Mouse (Mus musculus) heart, adult 9 months (tissue): Measurements from ENCODE around the gene Sipa1l1.
"Not testable (repeated sequence)": the region's sequence is repeated elsewhere in the genome, so short reads cannot be mapped to it uniquely, and the experiment has no call there.

Experiments used
- DNase-seq, 2 experiments: peaks; one replicate each; pipeline ENCODE4 v3.0.0; 2022; ENCODE audit warnings: low spot score in 2 of 2

The Sipa1l1 gene

DNA sequence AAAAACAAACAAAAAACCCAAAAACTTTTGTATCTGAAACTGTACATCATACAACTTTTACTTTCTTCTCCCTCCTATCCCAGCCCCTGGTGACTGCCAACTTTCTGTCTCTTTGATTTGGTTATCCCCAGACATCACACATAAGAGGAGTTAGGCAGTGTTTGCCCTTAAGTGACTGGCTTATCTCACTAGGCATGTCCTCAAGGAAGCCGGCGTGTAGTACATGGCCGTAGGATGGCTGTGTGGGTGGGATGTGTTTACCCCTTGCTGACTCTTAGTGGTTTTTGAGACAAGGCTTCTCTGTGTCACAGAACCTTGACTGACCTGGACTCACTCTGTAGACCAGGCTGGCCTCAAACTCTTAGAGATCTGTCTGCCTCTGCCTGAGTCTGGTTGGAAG lies 6.6 kb downstream of the Sipa1l1 start:
- no peak for DNase-seq

DNA sequence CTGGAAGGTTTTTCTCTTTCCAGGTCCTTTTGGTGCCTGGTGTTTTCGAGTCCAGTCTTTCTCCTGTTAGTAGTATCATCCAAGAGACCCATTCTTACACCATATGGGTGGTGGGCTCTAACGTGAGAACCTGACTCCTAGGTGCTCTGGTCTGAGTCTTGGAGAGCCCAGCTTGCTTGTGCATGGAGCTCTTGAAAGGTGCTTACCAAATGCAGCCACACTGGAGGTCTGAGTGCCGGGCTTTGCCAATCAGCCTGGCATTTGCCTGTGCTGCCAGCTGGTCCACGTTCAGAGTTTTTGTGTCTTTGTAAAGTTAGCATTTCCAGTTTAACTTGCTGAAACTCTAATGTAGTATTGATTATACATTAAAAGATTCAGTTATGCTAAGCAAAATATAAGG lies 9.5 kb downstream of the Sipa1l1 start:
- DNase-seq = no peak

DNA sequence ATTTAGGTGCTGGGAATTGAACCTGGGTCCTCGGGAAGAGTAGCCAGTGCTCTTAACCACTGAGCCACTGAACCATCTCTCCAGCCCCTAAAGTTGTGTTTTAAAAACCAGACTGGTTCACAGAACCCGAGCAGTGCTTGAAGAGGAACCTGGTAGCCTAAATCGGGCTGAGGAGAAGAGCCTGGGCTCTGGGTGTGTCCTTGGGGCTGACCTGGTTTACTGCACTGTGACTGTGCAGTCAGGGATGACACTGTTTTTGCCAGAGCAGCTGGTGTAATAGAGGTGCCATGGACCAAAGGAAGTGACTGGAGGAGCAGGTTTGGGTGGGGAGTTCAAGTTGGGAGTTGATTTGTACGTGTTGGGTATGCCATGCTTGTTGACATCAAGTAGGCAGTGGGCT lies 10.5 kb downstream of the Sipa1l1 start:
- DNase-seq = no peak

DNA sequence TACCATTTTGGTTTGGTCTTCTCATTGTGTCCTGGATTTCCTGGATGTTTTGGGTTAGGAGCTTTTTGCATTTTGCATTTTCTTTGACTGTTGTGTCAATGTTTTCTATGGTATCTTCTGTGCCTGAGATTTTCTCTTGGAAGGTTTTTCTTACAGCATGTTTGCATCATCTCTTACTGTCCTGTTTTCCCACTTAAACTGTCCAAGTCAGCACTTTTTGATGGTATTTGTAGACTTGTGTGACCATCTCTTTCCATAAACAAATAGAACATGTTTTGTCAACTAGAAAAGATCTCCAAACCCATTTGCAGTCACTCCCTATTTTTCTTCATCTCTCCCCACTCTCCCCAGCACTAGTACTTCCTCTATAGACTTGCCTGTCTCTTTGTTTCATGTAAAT lies 17.0 kb downstream of the Sipa1l1 start:
- not testable (repeated sequence) for DNase-seq

DNA sequence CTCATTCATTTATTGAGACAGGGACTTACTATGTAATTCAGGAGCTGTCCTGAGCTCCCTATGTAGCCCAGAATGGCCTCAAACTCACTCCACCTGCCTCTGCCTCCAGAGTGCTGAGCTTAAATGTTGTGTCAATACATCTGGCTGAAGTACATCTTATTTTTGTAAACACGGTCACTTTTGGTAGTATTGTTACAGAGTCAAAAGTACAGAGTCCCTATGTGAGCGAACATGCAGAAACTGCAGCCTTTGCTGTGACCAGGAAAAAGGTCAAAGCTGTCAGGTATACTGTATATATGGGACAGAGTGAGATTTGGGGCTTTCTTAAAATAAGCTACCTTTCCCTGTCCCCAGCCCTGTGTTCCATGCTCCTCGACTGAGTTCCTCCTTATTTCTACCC lies 17.6 kb downstream of the Sipa1l1 start:
- no peak for DNase-seq

DNA sequence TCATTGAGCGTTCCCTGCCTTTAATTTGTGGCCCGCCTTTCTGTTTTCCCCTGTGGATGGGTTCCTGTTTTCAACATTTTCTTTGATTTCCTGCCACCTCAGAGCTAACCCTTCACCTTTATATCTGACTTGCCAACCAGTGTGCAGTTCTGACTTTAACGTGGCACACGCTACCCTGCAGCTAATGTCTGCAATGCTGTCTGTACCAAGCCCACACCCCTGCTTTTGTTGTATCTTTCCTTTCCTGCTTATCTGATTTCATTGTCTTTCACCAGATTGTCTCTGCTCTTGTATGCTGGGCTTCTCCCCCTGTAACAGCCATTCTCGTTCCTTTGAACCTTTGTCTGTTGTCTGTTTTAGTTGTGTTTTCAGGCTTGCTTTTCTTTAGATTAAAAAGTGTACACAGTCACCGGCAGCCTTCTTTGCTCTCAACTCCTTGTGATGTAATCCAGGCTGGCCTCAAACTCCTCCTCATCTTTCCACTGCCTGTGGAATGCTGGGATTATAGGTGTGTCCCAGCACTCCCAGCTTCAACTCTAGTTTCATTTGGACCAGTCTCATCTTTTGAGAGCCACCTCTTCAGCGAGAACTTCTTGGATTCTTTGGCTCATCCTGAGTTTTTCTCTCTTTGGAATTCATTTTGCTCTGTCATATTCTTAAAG lies 18.2 kb downstream of the Sipa1l1 start:
- DNase-seq = no peak

DNA sequence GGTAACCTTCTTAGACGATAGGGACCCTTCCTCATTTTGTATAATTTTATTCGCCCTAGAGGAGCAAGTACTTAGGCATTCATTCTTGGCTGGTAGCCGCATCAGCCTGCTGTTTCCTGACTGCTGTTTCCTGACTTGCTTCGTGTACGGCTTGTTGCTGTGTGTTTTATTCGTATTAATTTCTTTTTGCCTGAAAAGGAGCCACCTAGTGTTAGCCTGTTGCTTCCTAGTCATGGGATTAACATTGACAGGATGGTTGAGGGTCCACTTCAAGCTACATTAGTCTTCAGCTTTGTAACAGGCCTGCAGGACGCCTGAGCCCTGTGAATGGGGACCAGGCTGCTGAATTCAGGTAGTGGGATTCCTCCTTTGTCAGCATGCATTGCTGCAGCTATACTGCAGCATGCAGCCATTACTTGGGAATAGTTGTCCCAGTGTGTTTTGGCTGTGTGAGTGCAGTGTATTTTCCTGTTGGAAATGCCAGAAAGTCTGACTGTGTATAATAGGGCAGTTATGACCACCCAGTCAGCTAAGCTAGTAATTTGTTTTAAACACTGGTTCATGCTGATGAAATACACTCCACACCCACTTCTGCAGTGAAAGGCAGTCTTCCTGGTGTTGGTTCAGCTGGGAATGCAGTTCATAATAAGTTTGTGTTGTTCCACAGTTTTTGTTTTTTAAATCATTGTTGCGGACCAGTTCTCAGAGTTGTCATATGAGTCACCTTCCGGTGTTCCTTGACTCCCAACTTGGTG lies 19.4 kb downstream of the Sipa1l1 start:
- DNase-seq = no peak

DNA sequence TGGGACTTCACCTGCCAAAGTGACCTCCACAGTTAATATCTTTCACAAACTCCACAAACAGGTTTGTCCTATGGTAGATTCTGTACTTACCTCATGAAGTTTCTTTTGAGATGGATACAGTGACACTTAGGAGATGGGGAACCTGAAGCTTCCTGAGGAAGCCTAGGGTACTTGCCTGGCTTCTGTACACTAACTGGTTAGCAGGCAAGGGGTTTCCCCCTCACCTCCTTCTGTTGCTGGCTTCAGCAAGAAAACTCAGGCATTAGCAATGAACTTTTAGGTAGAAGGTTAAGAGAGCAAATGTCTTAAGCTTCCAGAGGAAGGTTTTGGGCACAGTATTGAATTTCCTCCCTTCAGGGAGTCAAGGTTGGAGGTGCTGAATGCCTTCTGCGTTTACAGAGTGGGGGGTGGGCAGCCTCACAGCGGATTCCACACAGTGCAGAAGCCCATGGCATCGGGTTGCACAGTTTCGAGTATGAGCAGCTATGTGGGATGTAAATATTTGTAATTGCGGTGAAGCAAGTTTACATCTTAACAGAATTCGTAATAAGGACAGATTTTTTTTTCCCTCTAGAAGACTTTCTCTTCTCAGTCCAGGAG lies 20.1 kb downstream of the Sipa1l1 start:
- DNase-seq = no peak

DNA sequence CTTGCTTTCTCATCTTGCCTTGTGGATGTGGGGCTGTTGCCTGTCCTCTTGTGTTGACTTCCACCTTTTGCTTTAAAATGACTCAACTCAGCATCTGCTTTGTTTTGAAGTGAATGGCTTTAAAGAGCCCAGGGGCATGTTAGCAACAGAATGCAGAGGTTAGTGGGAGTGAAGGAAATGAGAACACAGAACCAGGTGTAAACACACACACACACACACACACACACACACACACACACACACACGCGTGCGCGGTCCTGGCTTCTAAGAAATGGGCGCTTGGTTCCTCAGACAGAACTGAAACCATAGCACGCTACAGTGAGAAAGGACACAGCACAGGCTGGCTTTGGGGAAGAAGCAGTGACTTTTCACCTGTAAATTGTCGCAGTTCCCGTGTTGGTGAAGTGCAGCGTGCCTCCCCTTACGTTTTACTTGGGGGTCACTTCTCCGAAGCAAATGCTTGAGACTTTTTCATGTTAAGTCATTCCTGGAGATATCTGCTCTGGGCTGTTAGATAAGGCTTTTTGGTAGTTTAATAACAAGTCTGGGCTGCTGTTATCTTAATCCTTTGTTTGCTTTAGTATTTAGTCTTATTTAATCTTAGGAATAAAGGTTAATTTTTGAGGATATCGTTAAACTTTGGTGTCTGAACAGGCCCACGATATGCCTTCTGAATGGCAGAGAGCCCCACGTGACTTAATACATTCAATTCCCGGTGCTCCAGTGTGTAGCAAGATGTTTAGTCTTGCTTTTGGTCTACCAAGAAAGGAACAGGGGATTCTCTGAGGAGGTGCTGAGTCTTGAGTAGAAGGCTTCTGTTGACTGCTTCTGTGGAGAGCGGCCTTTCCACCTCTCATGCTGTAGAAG lies 20.8 kb downstream of the Sipa1l1 start:
- DNase-seq = no peak

DNA sequence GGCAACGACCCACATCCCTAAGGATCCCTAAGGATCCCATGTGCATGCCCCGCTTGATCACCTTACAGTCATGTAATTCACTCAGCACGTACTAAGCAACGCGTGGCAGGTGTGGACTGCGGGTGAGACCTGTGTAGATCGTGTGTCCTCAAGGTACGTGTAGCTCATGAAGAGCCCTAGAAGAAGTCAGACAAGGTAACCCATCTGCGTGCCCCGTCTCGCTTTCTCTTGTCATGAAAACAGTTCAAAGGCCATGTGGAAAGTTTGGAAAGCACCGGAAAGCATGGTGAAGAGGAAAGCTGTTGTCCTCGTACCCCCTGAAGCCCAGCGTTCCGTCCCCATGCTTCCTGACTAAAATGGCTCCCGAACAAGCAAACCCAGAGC lies 21.5 kb downstream of the Sipa1l1 start:
- no peak for DNase-seq

DNA sequence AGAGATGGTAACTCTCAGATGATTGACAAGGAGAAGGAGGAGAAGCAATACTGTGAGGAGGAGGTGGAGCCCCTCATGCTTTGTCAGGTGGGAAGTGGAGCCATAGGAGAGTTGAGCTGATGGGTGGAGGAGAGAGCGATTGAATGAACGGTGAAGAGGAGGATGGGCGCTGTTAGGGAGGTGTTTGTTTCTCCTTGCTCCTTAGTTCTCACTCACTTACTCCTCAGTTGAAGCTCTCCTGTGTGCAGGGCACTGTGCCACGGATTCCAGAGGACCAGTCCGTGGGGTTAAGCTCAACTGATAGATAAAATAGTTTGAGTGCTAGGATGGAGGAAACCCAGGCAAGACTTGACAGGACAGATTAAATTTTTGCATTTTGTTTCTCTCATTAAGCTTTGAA lies 22.6 kb downstream of the Sipa1l1 start:
- no peak for DNase-seq

DNA sequence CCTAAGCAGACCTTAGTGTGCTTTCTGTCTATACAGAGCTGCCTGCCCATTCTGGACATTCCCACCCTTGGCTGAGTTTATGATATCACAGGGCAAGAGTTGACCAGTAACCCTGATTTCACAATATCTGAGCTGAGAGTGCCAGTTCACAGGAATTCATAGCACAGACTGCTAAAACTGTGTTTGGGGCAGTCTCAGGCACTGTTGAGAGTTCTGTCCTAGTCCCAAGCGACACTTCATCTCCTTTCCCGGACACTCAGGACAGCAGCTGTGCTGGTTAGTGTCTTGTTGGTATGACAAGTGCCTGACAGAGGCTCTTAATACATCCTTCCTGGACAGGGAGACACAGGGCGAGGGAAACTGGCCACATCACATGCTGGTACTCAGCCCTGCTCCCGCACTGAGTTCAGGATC lies 23.5 kb downstream of the Sipa1l1 start:
- DNase-seq = no peak

DNA sequence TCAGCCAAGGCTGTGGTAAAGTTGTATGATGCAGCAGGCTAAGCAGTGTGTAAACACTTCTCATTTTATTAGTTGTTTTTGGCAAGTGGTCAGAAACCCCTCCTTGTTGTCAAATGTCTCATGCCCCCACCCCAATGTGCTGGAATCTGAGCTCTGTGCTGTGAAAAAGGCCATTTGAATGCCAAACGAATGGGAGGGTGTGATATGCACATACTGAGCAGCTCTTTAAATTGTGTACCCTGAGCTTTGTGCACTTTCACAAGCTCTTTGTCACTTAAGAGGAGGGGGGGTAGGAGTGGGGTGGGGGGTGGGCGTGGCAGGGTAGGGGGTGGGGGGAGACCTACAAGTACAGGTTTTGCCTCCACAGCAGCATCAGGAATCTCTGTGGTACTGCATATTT lies 24.4 kb downstream of the Sipa1l1 start:
- no peak for DNase-seq

DNA sequence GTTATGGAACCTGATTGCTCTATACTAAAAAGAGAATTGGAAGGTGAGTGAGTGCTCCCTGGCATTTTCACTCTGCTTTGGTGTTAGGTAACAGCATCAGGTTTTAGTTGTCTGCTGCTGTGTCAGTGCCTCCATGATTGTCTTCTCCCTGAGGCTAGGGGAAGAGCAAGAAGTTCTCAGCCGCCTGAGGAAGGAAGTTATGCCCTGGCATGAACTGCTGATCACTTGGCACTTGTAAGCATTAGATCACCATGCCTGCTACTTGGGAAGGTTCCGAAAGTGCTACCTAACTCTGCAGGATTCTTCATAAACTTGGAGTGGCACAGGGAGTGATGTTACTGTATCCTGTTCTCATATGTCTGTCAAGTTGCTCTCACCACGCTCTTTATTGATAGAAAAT lies 25.8 kb downstream of the Sipa1l1 start:
- DNase-seq = no peak

DNA sequence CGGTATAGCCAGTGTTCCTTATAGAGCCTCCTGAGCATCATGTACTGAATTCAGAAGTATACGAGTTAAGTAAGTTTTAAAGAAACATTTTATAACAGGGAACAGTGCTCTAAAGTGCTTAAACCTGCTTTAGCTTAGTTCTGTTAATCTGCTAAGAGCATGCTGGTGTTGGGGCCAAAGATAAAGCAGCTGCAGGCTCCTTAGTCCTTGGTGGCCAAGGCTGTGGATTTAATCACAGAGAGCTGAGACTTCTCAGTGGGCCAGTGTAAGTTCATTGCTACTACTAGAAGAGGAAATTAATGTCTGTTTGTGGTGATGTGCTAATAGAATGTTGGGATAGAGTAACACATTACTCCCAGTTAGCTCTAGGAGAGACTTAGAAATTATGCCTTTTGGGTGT lies 27.1 kb downstream of the Sipa1l1 start:
- DNase-seq = no peak

DNA sequence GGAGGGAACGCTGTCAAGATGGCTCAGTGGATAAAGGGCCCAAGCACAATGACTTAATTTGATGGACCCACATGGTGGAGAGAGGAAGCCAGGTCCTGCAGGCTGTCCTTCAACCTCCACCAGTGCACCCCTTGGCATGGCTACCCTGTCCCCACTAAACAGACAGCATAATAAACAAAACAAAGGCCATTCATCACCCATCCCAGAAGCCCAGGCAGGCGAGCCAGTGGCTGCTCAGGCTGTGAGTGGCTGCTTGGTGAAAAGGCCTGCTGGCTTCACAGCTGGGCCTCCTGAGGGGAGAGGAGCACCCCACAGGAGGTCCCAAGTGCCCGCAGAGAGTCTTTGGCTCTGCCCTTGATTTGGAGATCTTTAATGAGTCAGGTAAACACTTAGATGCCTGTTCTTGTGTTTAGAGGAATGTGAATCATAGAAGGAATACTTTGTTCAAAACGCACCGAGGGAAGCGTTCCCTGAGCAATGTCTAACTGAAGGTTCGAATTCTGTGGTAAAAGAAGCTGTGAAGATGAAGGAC lies 27.6 kb downstream of the Sipa1l1 start:
- DNase-seq = no peak

DNA sequence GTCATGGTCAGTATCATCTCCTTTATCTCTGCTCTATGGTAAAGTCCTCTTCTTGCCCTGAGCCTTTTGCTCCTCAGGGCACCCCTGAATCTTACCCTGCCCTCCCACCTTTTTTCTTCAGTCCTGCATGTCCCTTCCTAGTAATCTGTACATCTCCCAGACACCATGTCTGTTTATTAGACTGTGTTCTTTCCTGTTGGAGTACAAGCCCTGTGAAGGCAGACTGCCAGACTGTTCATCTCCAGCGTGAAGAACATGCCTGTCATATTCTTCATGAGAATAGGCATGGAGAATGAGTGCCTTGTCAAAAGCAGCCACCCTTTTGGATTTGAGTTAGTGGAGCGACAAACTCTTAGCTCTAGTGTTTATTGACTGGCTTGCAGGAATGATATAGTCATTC lies 28.1 kb downstream of the Sipa1l1 start:
- no peak for DNase-seq

DNA sequence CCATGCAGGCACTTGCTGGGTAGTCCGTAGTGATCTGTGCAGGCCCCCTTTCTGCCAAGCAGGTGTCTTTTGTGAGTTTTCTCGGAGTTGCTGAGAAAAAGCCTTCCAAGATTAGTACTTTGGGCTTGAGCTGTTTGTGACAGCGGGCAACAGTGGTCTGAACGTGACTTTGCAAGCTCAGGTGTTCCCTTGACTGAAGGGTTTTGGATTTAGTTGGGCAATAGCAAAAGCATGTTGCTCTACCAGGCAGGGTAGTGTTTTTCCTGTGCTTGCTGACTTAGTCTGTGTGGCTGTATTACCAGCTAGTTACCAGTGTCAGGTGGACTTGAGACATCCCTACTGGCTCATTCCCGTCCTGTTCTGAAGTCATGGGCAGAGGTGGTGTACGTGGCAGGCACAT lies 30.2 kb downstream of the Sipa1l1 start:
- DNase-seq = no peak

DNA sequence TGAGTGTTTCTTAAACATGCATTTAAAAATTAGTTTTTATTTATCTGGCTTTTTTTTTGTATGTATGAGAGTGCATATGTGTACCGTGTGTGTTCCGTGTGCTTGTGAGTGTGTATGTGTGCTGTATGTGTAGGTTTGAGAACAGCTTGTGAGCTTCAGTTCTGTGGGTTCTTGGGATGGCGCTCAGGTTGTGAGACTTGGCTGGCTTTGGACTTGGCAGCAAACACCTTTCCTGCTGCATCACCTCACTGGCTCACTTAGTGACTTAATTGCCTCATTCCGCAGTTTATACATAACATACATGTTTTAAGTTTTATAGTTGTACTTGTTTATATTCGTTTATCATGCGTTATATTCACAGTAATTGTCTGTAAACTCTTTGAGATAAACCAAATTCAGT lies 35.0 kb downstream of the Sipa1l1 start:
- no peak for DNase-seq

DNA sequence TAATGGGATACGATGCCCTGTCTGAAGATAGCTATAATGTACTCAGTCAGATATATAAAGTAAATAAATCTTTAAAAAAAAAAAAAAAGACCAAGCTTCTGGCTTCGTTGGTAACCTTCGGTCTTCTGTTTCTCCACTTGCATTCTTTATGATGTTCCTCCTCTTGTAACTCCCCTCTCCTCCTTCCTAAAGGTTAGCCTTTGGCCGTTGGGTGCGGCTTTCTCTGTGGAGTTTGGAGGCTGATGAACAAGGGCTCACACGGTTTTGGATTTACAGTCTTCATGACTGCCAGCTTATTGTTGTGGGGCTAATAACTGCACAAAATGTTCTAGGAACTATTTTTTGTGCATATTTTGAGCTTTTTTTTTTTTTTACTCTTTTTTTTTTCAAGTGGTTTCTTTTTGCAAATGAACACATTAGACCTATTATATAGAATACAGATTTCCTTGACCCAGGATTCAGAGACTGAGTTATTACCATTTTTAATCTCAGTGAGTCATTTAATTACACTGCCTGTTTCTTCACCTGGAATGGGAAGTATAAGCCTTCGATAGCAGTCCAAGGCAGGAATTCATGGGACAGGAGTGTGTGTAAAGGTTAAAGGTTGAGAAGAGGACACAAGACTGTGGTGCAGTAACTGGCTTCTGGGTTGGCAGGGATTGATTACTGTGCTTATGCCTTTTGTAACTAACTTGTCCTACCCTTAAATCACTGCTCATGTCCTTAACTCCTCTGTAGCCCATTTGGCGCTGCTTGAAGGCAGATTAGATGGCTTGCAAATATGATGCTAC lies 37.9 kb downstream of the Sipa1l1 start:
- DNase-seq = no peak

DNA sequence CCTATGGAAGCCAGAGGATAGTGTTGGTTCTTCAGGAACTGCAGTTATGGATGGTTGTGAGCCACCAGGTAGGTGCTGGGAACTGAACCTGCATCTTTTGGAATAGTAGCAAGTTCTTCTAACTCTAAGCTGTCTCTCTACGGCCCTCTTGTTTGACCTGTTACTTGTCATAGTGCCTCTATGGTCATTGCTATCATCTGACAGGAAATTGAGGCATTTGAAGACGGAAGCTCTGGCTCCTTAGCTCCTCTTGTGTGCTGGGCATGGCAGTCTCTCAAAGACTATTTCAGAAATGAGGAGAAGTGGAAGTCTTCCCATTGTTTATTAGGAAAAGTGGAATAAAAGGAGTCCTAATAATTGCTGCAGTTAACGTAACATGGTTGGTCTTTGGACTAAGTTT lies 38.9 kb downstream of the Sipa1l1 start:
- no peak for DNase-seq
